Mouse (Mus musculus): ENCODE measurements at regions not wholly inside any gene's neighbourhood (a gene's known extent, or its start where the extent isn't known, plus 50 kb on each side); places are given as distances from the start of the nearest gene placed in this dataset.

DNA sequence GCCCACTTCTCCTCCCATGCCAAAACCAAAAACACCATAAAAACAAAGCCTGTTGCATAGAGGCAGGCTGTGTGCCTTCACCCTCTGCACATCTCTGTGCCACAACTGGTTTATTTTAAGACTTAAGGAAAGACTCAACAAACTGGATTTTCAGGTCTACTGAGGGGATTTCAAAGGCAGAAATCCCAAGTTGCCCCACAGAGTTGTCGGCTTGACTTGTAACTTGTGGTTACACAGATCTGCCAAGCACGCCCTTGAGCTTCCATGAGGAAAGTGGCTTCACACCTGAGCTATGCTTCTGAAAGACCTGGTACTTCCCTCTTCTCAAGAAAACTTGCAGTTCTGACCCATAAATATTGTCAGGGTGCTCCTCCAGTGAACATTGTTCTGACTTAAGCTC, 332.4 kb upstream of the Shh start:
- TF ChIP-seq CTCF (IDR thresholded peaks at IDR 0.05; ENCODE audit: borderline replicate concordance, extremely low read depth, insufficient read depth, insufficient read length) (no peak), POLR2A (IDR thresholded peaks at IDR 0.05; ENCODE audit: borderline replicate concordance, extremely low read depth, insufficient read depth, insufficient read length, poor library complexity, severe bottlenecking) (no peak)
